Mouse (Mus musculus) spleen, postnatal 10 days (tissue): ENCODE results near the gene Itgb3.
A peak's percentile ranks its signal among the peaks of the same experiment; 100 is the strongest.

Experiments
- DNase-seq, 2 experiments: peaks; one replicate each; pipeline ENCODE4 v3.0.0; 2021 to 2022; ENCODE audit warnings: low spot score in 2 of 2

The Itgb3 gene

GRCm38 (mm10) chr11:104661106-104661505 lies 53.3 kb downstream of the Itgb3 start:
- DNase-seq = peak in 1 of 2 experiments; percentile 33

- DNase-seq = peak in 1 of 2 experiments; percentile 36
Measured at GRCm38 (mm10) chr11:104661531-104662205, 53.9 kb downstream of the Itgb3 start.

GRCm38 (mm10) chr11:104662573-104662972 lies 54.8 kb downstream of the Itgb3 start:
- no peak for DNase-seq

- DNase-seq = no peak
Measured at GRCm38 (mm10) chr11:104663241-104663877, 55.6 kb downstream of the Itgb3 start.

- DNase-seq = no peak
Measured at GRCm38 (mm10) chr11:104663878-104664261, 56.1 kb downstream of the Itgb3 start.

GRCm38 (mm10) chr11:104664441-104664840 lies 56.6 kb downstream of the Itgb3 start:
- no peak for DNase-seq

GRCm38 (mm10) chr11:104667399-104667798 lies 59.6 kb downstream of the Itgb3 start:
- no peak for DNase-seq

- DNase-seq = no peak
Measured at GRCm38 (mm10) chr11:104673412-104673811, 65.6 kb downstream of the Itgb3 start.

GRCm38 (mm10) chr11:104674768-104675167 lies 67.0 kb downstream of the Itgb3 start:
- no peak for DNase-seq

- peak in 1 of 2 experiments; percentile 40 for DNase-seq
Measured at GRCm38 (mm10) chr11:104685548-104685947, 77.7 kb downstream of the Itgb3 start, which contains the start of gene Gm11639. TSS of gene Gm11639 (plus strand) at chr11:104685707.

- DNase-seq = no peak
Measured at GRCm38 (mm10) chr11:104693235-104693634, 85.4 kb downstream of the Itgb3 start.

GRCm38 (mm10) chr11:104704097-104704496 lies 96.3 kb downstream of the Itgb3 start:
- DNase-seq = no peak

- DNase-seq = no peak
Measured at GRCm38 (mm10) chr11:104707084-104707483, 99.3 kb downstream of the Itgb3 start.
